Mouse (Mus musculus): ENCODE data around the gene Edil3. TPM values are rescaled to one million over a fixed set of nuclear protein-coding genes. Genes with fewer than 3 reads are reported as not detected.

The Edil3 gene
- polyA plus RNA-seq, 1 experiment from 2014 or later = 17.5 TPM

DNA sequence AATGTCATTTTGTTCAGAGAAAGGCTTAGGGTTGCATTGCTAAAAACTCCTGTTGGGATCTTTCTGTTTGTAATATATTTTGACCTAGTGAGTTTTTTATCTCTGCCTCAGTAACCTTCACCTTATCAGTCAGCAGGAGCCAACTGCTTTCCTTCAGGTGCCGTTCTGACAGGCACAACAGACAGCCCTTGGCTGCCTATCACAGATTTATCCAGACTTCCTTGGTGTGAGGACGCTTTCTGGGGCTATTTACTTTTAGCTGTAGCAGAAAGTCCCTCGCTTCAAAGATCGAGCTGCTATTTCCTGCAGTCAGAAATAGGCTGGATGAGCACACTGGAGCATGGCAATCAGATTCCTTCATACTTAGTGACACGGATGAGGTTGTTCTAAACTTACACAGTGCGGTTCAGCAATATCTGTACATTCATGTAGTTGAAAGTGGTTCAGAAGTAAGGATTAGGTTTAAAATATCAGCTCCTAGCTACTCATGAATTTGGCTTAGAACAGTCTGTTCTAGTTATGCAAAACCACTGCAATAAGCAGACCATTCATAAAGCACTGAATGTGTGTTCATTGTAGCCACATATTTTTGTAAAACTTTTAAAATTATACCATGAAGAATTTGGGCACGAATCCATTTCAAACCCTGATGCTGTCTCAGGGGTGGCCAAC lies 514.8 kb downstream of the Edil3 start:
- no peaks in the 10 kb centered on the region for H3K27me3 ChIP-seq (ENCODE audit: low read depth, poor library complexity, severe bottlenecking)
- H3K36me3 ChIP-seq = no peaks in the 10 kb centered on the region
- DNase-seq (ENCODE audit: low spot score) = no peak
- H3K4me1 ChIP-seq = no peaks in the 10 kb centered on the region
- 77% methylated on average over 7 of the region's 7 CpGs for WGBS
- no peak overlapping the region for H3K27ac ChIP-seq (replicated peaks)
- no peak overlapping the region for H3K4me3 ChIP-seq
- no peaks in the 10 kb centered on the region for H3K9me3 ChIP-seq (replicated peaks)

DNA sequence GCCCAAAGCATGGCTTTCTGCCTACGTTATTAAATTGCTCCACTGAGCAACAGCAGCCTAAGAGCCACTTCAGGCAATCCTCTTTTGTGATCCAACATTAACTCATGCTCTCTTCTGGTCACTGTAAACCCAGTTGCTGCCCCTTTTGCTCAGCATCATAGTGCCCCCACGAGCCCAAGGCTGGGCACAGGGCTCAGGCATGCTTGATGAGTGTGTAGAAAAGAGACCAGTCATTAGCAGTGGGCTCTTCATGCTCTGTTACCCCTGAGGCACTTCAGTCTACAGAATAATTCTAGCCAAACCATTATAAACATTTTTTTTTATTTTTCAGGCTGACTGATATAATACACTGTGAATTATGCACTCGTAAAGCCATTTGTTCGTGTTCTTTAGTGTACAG lies 517.8 kb downstream of the Edil3 start:
- no peak overlapping the region for H3K27ac ChIP-seq (replicated peaks)
- no peaks in the 10 kb centered on the region for H3K4me1 ChIP-seq
- H3K9me3 ChIP-seq (replicated peaks) = no peaks in the 10 kb centered on the region

DNA sequence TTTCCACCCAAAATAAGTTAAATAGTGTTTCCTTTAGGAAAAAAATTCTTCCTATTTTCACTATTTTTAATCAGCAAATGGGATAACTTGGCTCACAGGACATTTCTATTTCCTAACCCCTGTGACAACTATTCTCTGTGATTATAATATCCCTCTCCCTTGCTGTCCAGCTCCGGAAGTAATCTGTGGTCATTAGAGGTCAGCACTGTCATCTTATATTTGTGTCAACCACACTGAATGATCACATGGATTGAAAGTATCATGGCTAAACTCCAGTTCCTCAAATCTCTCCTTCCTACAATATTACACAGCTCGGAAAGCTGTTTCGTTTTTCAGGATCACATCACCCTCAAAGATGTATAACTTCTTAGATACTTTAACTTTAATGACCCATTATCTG lies 518.5 kb downstream of the Edil3 start:
- 84% methylated on average over 3 of the region's 3 CpGs for WGBS
- no peak for DNase-seq (ENCODE audit: low spot score)
- Histone ChIP-seq H3K4me1 (no peaks in the 10 kb centered on the region), H3K4me3 (no peak overlapping the region), H3K27ac (replicated peaks) (no peak overlapping the region), H3K9me3 (replicated peaks) (no peaks in the 10 kb centered on the region), H3K36me3 (no peaks in the 10 kb centered on the region), H3K27me3 (ENCODE audit: low read depth, poor library complexity, severe bottlenecking) (no peaks in the 10 kb centered on the region)

More for the DNA sequence above, 517.8 kb downstream of the Edil3 start:
- no peak for DNase-seq (ENCODE audit: low spot score)
- Histone ChIP-seq H3K27me3 (ENCODE audit: low read depth, poor library complexity, severe bottlenecking) (no peaks in the 10 kb centered on the region), H3K4me3 (no peak overlapping the region), H3K36me3 (no peaks in the 10 kb centered on the region)
- 82% methylated on average over 4 of the region's 4 CpGs for WGBS

DNA sequence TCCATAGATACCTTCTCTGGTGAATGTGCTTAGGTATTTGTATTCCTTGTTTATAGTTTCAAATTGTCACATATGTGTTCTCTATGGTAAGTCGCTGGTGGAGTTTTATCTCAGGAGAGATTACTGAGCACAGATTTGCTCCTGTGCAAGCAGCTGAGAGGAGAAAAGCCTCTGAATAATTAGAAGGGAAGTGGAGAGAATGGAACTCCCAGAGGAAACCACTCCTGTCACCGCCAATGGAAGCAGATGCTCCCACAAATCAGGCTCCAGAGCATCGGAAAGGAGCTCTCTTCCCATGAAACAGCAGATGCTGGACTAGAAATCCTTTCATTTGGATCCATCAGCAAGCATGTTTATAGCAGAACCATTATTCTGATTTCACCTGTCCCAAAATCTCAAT lies 534.0 kb downstream of the Edil3 start:
- Histone ChIP-seq H3K4me3 (no peak overlapping the region), H3K27ac (replicated peaks) (no peak overlapping the region), H3K9me3 (replicated peaks) (no peaks in the 10 kb centered on the region), H3K36me3 (no peaks in the 10 kb centered on the region), H3K4me1 (no peaks in the 10 kb centered on the region), H3K27me3 (ENCODE audit: low read depth, poor library complexity, severe bottlenecking) (no peaks in the 10 kb centered on the region)
- no peak for DNase-seq (ENCODE audit: low spot score)
- 72% methylated on average over 3 of the region's 3 CpGs for WGBS

DNA sequence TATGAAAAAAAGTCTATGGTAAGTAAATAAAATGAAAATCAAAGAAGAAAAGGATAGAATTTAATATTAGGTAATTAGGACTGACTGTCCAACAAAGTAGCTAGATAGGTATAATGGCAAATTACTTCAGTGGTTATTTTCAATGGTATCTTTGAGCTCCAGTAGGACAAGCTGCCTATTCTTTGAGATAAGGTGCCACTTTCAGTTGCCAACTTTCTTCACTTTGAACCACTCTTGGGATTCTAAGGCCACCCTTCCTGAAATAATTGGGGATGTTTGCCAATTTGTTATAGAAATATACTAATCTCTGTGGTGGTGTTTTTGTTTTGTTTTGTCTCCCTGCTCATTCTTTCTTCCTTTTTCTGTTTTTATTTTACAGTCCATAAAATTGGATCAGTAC lies 537.1 kb downstream of the Edil3 start:
- no peaks in the 10 kb centered on the region for H3K27me3 ChIP-seq (ENCODE audit: low read depth, poor library complexity, severe bottlenecking)
- H3K4me3 ChIP-seq = no peak overlapping the region
- no peak for DNase-seq (ENCODE audit: low spot score)
- H3K9me3 ChIP-seq (replicated peaks) = no peaks in the 10 kb centered on the region
- H3K4me1 ChIP-seq = no peaks in the 10 kb centered on the region
- H3K36me3 ChIP-seq = no peaks in the 10 kb centered on the region
- H3K27ac ChIP-seq (replicated peaks) = no peak overlapping the region

DNA sequence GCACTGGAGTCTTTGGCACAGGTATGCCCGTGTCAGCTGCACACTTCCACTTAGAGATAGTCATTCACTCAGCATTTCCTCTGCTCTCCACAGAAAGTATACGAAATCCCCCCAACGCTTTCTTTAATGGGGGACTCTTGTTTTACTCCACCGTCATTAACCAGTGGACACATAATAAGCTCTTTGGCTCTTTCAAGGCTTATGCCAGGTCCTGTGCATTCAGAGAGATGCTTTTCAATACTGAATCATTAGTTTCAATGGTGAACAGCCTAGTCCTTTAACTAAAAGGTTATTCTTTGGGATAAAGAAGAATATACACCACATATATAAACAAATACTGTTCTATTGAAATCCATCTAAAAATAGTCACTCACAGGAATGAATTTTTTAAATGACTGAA lies 541.0 kb downstream of the Edil3 start:
- Histone ChIP-seq H3K4me1 (no peaks in the 10 kb centered on the region), H3K27ac (replicated peaks) (no peak overlapping the region), H3K36me3 (no peaks in the 10 kb centered on the region), H3K9me3 (replicated peaks) (no peaks in the 10 kb centered on the region), H3K27me3 (ENCODE audit: low read depth, poor library complexity, severe bottlenecking) (no peaks in the 10 kb centered on the region), H3K4me3 (no peak overlapping the region)
- no peak for DNase-seq (ENCODE audit: low spot score)
- WGBS = 88% methylated on average over 4 of the region's 4 CpGs

DNA sequence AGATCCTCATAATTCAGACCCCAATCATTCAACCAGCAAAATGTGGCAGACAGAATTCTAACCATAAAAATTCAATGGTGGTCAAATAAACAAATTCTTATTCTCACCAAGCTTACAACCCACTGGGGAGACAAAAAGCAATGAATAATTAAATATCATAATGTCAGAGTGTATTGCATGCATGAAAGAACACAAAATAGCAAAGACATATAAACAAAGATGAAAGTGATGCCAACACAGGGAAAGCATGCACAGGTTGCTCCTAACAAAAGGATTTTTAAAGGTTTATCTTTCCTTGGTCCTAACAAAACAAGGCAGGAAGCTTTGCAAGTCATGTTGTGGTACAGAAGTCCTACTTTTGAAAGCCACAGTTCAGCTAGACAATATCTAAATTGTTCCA lies 550.0 kb downstream of the Edil3 start:
- H3K27ac ChIP-seq (replicated peaks) = no peak overlapping the region
- no peaks in the 10 kb centered on the region for H3K4me1 ChIP-seq
- no peaks in the 10 kb centered on the region for H3K27me3 ChIP-seq (ENCODE audit: low read depth, poor library complexity, severe bottlenecking)
- H3K36me3 ChIP-seq = no peaks in the 10 kb centered on the region
- H3K9me3 ChIP-seq (replicated peaks) = no peaks in the 10 kb centered on the region
- H3K4me3 ChIP-seq = no peak overlapping the region
- no peak for DNase-seq (ENCODE audit: low spot score)

DNA sequence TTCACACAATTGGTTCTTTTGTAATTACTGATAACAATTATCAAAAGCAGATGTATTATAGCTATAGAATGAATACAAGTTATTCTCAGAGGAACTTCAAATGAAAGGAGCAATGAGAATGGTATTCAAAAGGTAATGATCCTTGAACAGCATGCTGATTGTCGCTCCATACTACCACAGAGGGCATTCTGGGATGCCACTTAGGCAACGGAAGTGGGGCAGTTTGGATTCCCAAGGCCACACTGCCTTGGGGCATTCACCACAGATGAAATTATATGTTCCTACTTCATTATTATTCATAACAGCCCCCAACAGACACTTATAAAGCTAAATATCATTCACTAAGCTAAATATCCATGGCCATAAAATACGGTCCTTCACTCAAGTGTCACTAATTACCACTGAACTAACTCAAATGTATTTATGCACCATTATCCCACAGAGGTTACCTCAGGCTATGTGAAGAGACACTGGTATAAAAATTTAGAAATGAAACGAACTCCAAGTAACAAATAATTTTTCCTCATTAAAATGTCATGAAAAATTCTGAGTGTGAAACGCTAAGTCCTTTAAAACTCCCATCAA lies 550.5 kb downstream of the Edil3 start:
- 90% methylated on average over 5 of the region's 5 CpGs for WGBS
- DNase-seq (ENCODE audit: low spot score) = no peak
- no peak overlapping the region for H3K4me3 ChIP-seq
- H3K9me3 ChIP-seq (replicated peaks) = no peaks in the 10 kb centered on the region
- no peaks in the 10 kb centered on the region for H3K36me3 ChIP-seq
- no peak overlapping the region for H3K27ac ChIP-seq (replicated peaks)
- no peaks in the 10 kb centered on the region for H3K4me1 ChIP-seq
- H3K27me3 ChIP-seq (ENCODE audit: low read depth, poor library complexity, severe bottlenecking) = no peaks in the 10 kb centered on the region

All from midbrain, embryonic 10.5 days (tissue).